13 mouse cellular contexts compared by ENCODE assay signal in genomic region chr13:85479405-85479804, GRCm38 (mm10).
"Had no signal": no experiment of that assay in that cellular context is flagged by ENCODE, and none has a peak within 500 bp of the region (broad histone marks: within the 10 kb centered on the region; RNA-seq: fewer than 3 reads in every experiment).

No protein-coding gene starts in this region.

- DNase-seq: lung, adult 18-20 months; lung, embryonic 14.5 days; lung, postnatal 10 days; lung, postnatal 4 days; midbrain, embryonic 14.5 days; retina, postnatal 1 day; right cerebral cortex, adult 18-20 months; right cerebral cortex, postnatal 25 days; right cerebral cortex, postnatal 4 days; thymus, adult 2 months; thymus, postnatal 25 days; thymus, postnatal 4 days had no signal

- ATAC-seq: midbrain, embryonic 16.5 days had no signal
